Mouse (Mus musculus) erythroblast, embryonic 14.5 days (primary cell): ENCODE results near the gene Grm4.

Experiments
- GATA1 ChIP-seq: IDR thresholded peaks from 2 replicates; pipeline ENCODE4 v1.6.1; 2012; ENCODE audit warnings: low read length, inconsistent platforms, mixed read lengths
- TAL1 ChIP-seq: IDR thresholded peaks from 3 replicates; pipeline ENCODE4 v1.6.1; 2012; ENCODE audit warnings: low read length, inconsistent platforms, mixed read lengths

GRCm38 (mm10) chr17:27434066-27434465 lies 87.1 kb downstream of the Grm4 start:
- TF ChIP-seq GATA1: no peak
- TF ChIP-seq TAL1: no peak
